Mouse (Mus musculus) CD8-positive naive resting alpha-beta T cell, adult 57 days (primary cell): ENCODE measurements around the gene Pla2g4a. TPM values are rescaled to one million over a fixed set of nuclear protein-coding genes. Genes with fewer than 3 reads are reported as not detected.

Experiments
- total RNA-seq: library from RNA; stranded (reverse); gene quantifications from one replicate; pipeline ENCODE4 v1.2.4, GENCODE M21; 2023

The Pla2g4a gene
- total RNA-seq, result 0.80 TPM

DNA sequence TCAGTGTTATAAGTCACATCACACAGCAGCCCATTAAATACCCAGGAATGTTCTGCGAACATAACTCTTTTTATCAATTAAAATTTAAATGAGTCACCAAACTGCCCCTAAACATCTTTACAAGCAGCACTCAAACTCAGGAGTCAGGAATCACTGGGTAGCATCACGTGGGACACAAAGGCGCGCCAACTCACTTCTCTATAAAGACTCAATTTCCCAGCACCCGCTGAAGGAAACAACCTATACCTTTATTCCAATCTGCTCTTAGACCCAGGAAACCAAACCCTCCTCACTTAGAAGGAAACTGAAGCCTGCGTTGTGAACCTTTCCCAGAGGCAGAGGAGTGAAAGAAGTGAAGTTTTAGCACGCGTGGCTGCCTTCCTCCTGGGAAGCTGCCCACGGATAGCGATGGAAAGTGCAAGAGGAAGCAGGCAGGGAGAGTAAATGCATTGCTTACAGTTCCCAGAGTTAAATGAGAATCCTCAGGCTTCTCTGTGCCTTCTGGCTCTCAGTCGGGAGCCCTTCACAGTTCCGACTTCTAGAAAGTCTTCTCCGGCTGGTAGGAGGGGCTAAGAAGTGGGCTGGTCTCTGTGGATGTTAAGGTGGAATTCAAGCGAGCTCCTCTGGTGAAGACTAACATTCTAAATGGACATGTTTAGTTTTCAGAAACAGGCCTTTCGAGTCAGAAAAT is at the start of gene Pla2g4a:
Gene Pla2g4a, minus strand, starts transcription at position 557 of the 691 bp plus-strand sequence.

Other genes starting within 250 kb of the Pla2g4a start
- 1.9 TPM for gene Ptgs2, start 138.7 kb upstream of the Pla2g4a start, total RNA-seq